Mouse (Mus musculus) limb, embryonic 14.5 days (tissue): ENCODE measurements around the gene Myl3. TPM values are rescaled to one million over a fixed set of nuclear protein-coding genes. Genes with fewer than 3 reads are reported as not detected.

Experiments
- ATAC-seq: fragments of 200-750 bp; cut with Nextera tagmentation; 2 replicates; pipeline ENCODE4 v1.8.0; 2017; ENCODE audit warnings: low read depth, moderate number of reproducible peaks, moderate TSS enrichment; ENCODE audit not compliant: low FRiP score
- DNase-seq: peaks from one replicate; pipeline ENCODE4 v3.0.0-alpha.2; 2015; ENCODE audit warnings: low spot score
- H3K27ac ChIP-seq: fragments of 300-500 bp; sonication (generic); replicated peaks from 2 replicates; pipeline ENCODE4 v1.5.1; 2014; ENCODE audit warnings: low read depth, mild to moderate bottlenecking, low read length, moderate library complexity, mixed read lengths
- H3K27me3 ChIP-seq: fragments of 300-500 bp; sonication (generic); 2 replicates; pipeline ENCODE4 v1.6.1; 2014; ENCODE audit warnings: low read length, mixed read lengths; ENCODE audit not compliant: control insufficient read depth, insufficient read depth
- H3K36me3 ChIP-seq: fragments of 300-500 bp; sonication (generic); 2 replicates; pipeline ENCODE4 v1.6.1; 2014; ENCODE audit warnings: mild to moderate bottlenecking, low read length, moderate library complexity, mixed read lengths; ENCODE audit not compliant: control insufficient read depth, insufficient read depth
- H3K4me1 ChIP-seq: fragments of 300-500 bp; sonication (generic); 2 replicates; pipeline ENCODE4 v1.6.1; 2014; ENCODE audit warnings: antibody characterized with exemption, low read length, mixed read lengths; ENCODE audit not compliant: control insufficient read depth, insufficient read depth
- H3K4me2 ChIP-seq: fragments of 300-500 bp; sonication (generic); replicated peaks from 2 replicates; pipeline ENCODE4 v1.6.1; 2014; ENCODE audit warnings: low read depth, mild to moderate bottlenecking, low read length, moderate library complexity; ENCODE audit not compliant: severe bottlenecking
- H3K4me3 ChIP-seq: fragments of 300-500 bp; sonication (generic); replicated peaks from 2 replicates; pipeline ENCODE4 v1.5.1; 2014; ENCODE audit warnings: low read length
- H3K9ac ChIP-seq: fragments of 300-500 bp; sonication (generic); 2 replicates; pipeline ENCODE4 v1.6.1; 2014; ENCODE audit warnings: mild to moderate bottlenecking, low read depth, low read length, moderate library complexity; ENCODE audit not compliant: severe bottlenecking
- H3K9me3 ChIP-seq: fragments of 300-500 bp; sonication (generic); 2 replicates; pipeline ENCODE4 v1.6.1; 2016; ENCODE audit warnings: low read length; ENCODE audit not compliant: control insufficient read depth
- POLR2A ChIP-seq: fragments of 200-500 bp; IDR thresholded peaks from 2 replicates; pipeline ENCODE4 v1.8.0; 2012; ENCODE audit warnings: inconsistent platforms, mild to moderate bottlenecking, moderate library complexity, borderline replicate concordance; ENCODE audit not compliant: insufficient read depth, insufficient read length; ENCODE audit errors: extremely low read depth
- WGBS: fragments of 180-500 bp; shearing (Covaris S2); extraction: QIAGEN DNeasy Blood & Tissue Kit; methylation state at CpG from one replicate; pipeline ENCODE4 v1.1.7; 2014; 5-methylcytosine and 5-hydroxymethylcytosine counted together
- polyA plus RNA-seq, 2 experiments: library from polyadenylated mRNA; depleted of rRNA in 1 of 2; stranded (reverse) in 1 of 2; unstranded in 1 of 2; fragments of >200 nt; fragmentation: Nextera tagmentation in 1 of 2; extraction: Ambion mirVana in 1 of 2; gene quantifications; 2 replicates each; pipeline versions ENCODE4 v1.2.1 to v1.2.3; 2012 to 2014

Myl3 gene
- polyA plus RNA-seq, 2 experiments = 26.1 to 28.1 TPM

GRCm38 (mm10) chr9:110781256-110781721 is 39.6 kb downstream of the Myl3 start:
- Histone ChIP-seq H3K9me3 (no peaks in the 10 kb centered on the region), H3K4me2 (peak overlapping the region; percentile 85), H3K4me1 (peaks cover 22% of the 10 kb centered on the region), H3K9ac (peak overlapping the region; percentile 65), H3K36me3 (no peaks in the 10 kb centered on the region), H3K27me3 (no peaks in the 10 kb centered on the region), H3K27ac (peak overlapping the region; percentile 78), H3K4me3 (peak overlapping the region; percentile 46)
- ATAC-seq (peak; percentile 94), DNase-seq (peak; percentile 91)
- WGBS = under 1% methylated on average over 30 of the region's 43 CpGs
- TF ChIP-seq POLR2A = no peak

GRCm38 (mm10) chr9:110781731-110782130 is 40.1 kb downstream of the Myl3 start:
- TF ChIP-seq POLR2A = no peak
- ATAC-seq (peak; percentile 77), DNase-seq (peak; percentile 86)
- Histone ChIP-seq H3K27ac (peak overlapping the region; percentile 78), H3K9ac (peak overlapping the region; percentile 65), H3K4me2 (peak overlapping the region; percentile 85), H3K9me3 (no peaks in the 10 kb centered on the region), H3K27me3 (no peaks in the 10 kb centered on the region), H3K4me1 (peaks cover 22% of the 10 kb centered on the region), H3K36me3 (no peaks in the 10 kb centered on the region), H3K4me3 (peak overlapping the region; percentile 46)
- WGBS = under 1% methylated on average over 23 of the region's 23 CpGs

- H3K4me2 ChIP-seq = no peak overlapping the region
- H3K4me3 ChIP-seq = no peak overlapping the region
- H3K9ac ChIP-seq = no peak overlapping the region
- no peak overlapping the region for H3K27ac ChIP-seq
- H3K36me3 ChIP-seq = no peaks in the 10 kb centered on the region
- peaks cover 14% of the 10 kb centered on the region for H3K4me1 ChIP-seq
- 9% methylated on average over 1 of the region's 1 CpGs for WGBS
- ATAC-seq (no peak), DNase-seq (no peak)
- no peaks in the 10 kb centered on the region for H3K9me3 ChIP-seq
- no peaks in the 10 kb centered on the region for H3K27me3 ChIP-seq
- TF ChIP-seq POLR2A = no peak
These were observed 42.0 kb downstream of the Myl3 start for GRCm38 (mm10) chr9:110783611-110784010.

GRCm38 (mm10) chr9:110788169-110788568 is 46.5 kb downstream of the Myl3 start:
- H3K4me2 ChIP-seq = no peak overlapping the region
- no peak overlapping the region for H3K4me3 ChIP-seq
- DNase-seq = no peak
- no peaks in the 10 kb centered on the region for H3K9me3 ChIP-seq
- H3K36me3 ChIP-seq = no peaks in the 10 kb centered on the region
- H3K9ac ChIP-seq = no peak overlapping the region
- TF ChIP-seq POLR2A = no peak
- H3K27me3 ChIP-seq = no peaks in the 10 kb centered on the region
- H3K27ac ChIP-seq = no peak overlapping the region
- no peaks in the 10 kb centered on the region for H3K4me1 ChIP-seq
- ATAC-seq = no peak
- 89% methylated on average over 3 of the region's 3 CpGs for WGBS

DNA sequence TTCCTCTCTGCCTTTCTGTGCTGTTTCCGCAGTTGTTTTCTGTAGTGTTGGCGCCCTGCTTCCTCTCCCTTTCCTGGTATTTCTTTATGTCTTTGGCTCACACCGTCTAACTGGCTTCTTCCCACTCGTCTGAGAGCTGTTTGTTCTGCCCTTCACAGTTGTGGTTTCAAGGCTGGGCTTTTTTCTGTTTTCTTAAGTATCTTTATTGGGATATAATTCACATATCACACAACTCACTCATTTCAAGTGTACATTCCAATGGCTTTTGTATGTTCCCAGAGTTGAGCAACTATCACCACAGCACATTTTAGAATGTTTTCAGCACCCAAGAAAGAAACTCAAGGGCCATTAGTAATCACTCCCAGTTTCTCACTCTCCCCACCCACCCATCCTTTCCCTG is 48.8 kb downstream of the Myl3 start:
- Histone ChIP-seq H3K27ac (no peak overlapping the region), H3K9me3 (no peaks in the 10 kb centered on the region), H3K4me2 (no peak overlapping the region), H3K36me3 (no peaks in the 10 kb centered on the region), H3K9ac (no peak overlapping the region), H3K4me3 (no peak overlapping the region), H3K4me1 (no peaks in the 10 kb centered on the region), H3K27me3 (no peaks in the 10 kb centered on the region)
- no peak for DNase-seq
- ATAC-seq = no peak
- TF ChIP-seq POLR2A = no peak
- WGBS = 74% methylated on average over 4 of the region's 4 CpGs

DNA sequence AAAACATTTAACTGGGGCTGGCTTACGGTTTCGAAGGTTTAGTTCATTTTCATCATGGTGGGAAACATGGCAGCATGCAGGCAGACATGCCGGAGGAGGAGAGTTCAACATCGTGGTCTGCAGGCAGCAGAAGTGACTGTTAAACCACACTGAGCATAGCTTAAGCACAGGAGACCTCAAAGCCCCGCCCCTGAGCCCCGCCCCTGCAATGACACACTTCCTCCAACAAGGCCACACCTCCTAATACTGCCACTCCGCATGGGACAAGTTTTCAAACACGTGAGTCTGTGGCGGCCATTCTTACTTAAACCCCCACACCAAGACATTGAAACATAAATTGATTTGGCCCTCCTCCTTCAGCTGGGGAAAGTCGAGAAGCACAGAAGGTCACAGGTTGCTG is 55.4 kb downstream of the Myl3 start:
- H3K9me3 ChIP-seq = no peaks in the 10 kb centered on the region
- H3K9ac ChIP-seq = no peak overlapping the region
- no peaks in the 10 kb centered on the region for H3K27me3 ChIP-seq
- H3K4me1 ChIP-seq = no peaks in the 10 kb centered on the region
- DNase-seq (no peak), ATAC-seq (no peak)
- no peak overlapping the region for H3K4me3 ChIP-seq
- no peak overlapping the region for H3K27ac ChIP-seq
- H3K4me2 ChIP-seq = no peak overlapping the region
- no peaks in the 10 kb centered on the region for H3K36me3 ChIP-seq
- no peak for TF ChIP-seq POLR2A
- WGBS = 84% methylated on average over 10 of the region's 10 CpGs
